Mouse (Mus musculus) layer of hippocampus, adult 9-11 months (tissue): ENCODE measurements at regions not wholly inside any gene's neighbourhood (a gene's known extent, or its start where the extent isn't known, plus 50 kb on each side); places are given as distances from the start of the nearest gene placed in this dataset.
A peak's percentile ranks its signal among the peaks of the same experiment; 100 is the strongest.

Experiments
- DNase-seq: peaks from one replicate; pipeline ENCODE4 v3.0.0; 2022

DNA sequence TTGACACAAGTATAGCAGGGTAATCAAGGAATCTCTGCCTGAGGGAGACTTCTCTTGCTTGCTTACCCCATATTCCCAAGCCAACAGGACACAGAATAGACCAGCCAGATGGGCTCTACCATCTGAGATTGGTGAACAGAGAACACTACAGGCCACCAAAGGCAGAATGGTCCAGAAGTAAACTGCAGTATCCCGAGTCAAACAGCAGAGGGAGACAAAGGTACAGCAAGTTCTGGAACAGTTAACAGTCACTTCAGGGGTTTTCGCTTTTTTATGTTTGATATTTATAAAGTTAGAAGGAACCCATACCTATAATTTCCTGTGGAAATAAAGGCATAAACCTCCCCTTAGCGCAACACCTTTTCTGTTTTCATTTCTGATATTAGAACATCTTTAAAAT, 325.5 kb upstream of the 9130204L05Rik start:
- DNase-seq, result peak; percentile 14
